Mouse (Mus musculus): ENCODE data around the gene Glmn. TPM values are rescaled to one million over a fixed set of nuclear protein-coding genes. Genes with fewer than 3 reads are reported as not detected.

Glmn gene
- total RNA-seq, 2 experiments from 2014 or later, result 13.9 to 25.8 TPM

GRCm38 (mm10) chr5:107518602-107519001 lies 79.1 kb downstream of the Glmn start:
- no peak for ATAC-seq (replicated peaks; ENCODE audit: poor library complexity)

GRCm38 (mm10) chr5:107516087-107516486 lies 81.6 kb downstream of the Glmn start:
- ATAC-seq (replicated peaks; ENCODE audit: poor library complexity), result no peak

- no peak for ATAC-seq (replicated peaks; ENCODE audit: poor library complexity)
Observed at GRCm38 (mm10) chr5:107515453-107515852, 82.2 kb downstream of the Glmn start.

- ATAC-seq (replicated peaks; ENCODE audit: poor library complexity), result peak; percentile 100
Observed at GRCm38 (mm10) chr5:107513583-107513982, 84.1 kb downstream of the Glmn start.

GRCm38 (mm10) chr5:107511326-107511725 lies 86.4 kb downstream of the Glmn start:
- ATAC-seq (replicated peaks; ENCODE audit: poor library complexity), result no peak

- no peak for ATAC-seq (replicated peaks; ENCODE audit: poor library complexity)
Observed at GRCm38 (mm10) chr5:107510503-107510902, 87.2 kb downstream of the Glmn start.

GRCm38 (mm10) chr5:107507321-107507720 lies 90.4 kb downstream of the Glmn start, which contains the start of gene Gm42669:
TSS of gene Gm42669 (plus strand) at chr5:107507621.
- no peak for ATAC-seq (replicated peaks; ENCODE audit: poor library complexity)

- ATAC-seq (replicated peaks; ENCODE audit: poor library complexity), result no peak
Observed at GRCm38 (mm10) chr5:107500741-107501140, 96.9 kb downstream of the Glmn start.

GRCm38 (mm10) chr5:107499891-107500535 lies 97.7 kb downstream of the Glmn start:
- no peak for ATAC-seq (replicated peaks; ENCODE audit: poor library complexity)

Other genes with a start within 250 kb of the Glmn start
- not detected in 2 replicates for gene Ephx4, start 195.2 kb downstream of the Glmn start, total RNA-seq (2015)
- gene Ephx4, start 195.2 kb downstream of the Glmn start, total RNA-seq (2017), result not detected in 2 replicates
- gene Lpcat2b, start 166.3 kb downstream of the Glmn start, total RNA-seq (2015), result not detected in 2 replicates
- gene Lpcat2b, start 166.3 kb downstream of the Glmn start, total RNA-seq (2017), result not detected in 2 replicates
- 4.4 and 6.7 TPM in 2 replicates for gene Btbd8, start 159.9 kb downstream of the Glmn start, total RNA-seq (2015)
- gene Btbd8, start 159.9 kb downstream of the Glmn start, total RNA-seq (2017), result 5.5 and 6.1 TPM in 2 replicates
- gene Gm42669, start 90.3 kb downstream of the Glmn start, total RNA-seq (2015), result 0.15 TPM in 1 of 2 replicates, not detected in the other
- 0.07 and 0.62 TPM in 2 replicates for gene Gm42669, start 90.3 kb downstream of the Glmn start, total RNA-seq (2017)
- 0.02 TPM in 1 of 2 replicates, not detected in the other for gene 1700028K03Rik, start 63.2 kb downstream of the Glmn start, total RNA-seq (2015)
- gene 1700028K03Rik, start 63.2 kb downstream of the Glmn start, total RNA-seq (2017), result not detected in 2 replicates
- gene Rpap2, start 515 bp downstream of the Glmn start, total RNA-seq (2015), result 18.4 and 24.5 TPM in 2 replicates
- gene Rpap2, start 515 bp downstream of the Glmn start, total RNA-seq (2017), result 19.8 and 33.4 TPM in 2 replicates
- gene Gfi1, start 128.1 kb upstream of the Glmn start, total RNA-seq (2015), result 45.2 and 47.9 TPM in 2 replicates
- gene Gfi1, start 128.1 kb upstream of the Glmn start, total RNA-seq (2017), result 57.9 and 61.6 TPM in 2 replicates
- gene Ube2d2b, start 232.2 kb upstream of the Glmn start, total RNA-seq (2015), result not detected in 2 replicates
- gene Ube2d2b, start 232.2 kb upstream of the Glmn start, total RNA-seq (2017), result not detected in 2 replicates